Mouse (Mus musculus) heart, postnatal 0 days (tissue): ENCODE results near the gene Phgr1.

Source experiments
- CTCF ChIP-seq: IDR thresholded peaks from 2 replicates; pipeline ENCODE4 v1.5.1; 2016; ENCODE audit warnings: antibody characterized with exemption, control low read depth, low read depth
- EP300 ChIP-seq: IDR thresholded peaks from 2 replicates; pipeline ENCODE4 v1.6.1; 2016; ENCODE audit warnings: antibody characterized with exemption, low read depth

DNA sequence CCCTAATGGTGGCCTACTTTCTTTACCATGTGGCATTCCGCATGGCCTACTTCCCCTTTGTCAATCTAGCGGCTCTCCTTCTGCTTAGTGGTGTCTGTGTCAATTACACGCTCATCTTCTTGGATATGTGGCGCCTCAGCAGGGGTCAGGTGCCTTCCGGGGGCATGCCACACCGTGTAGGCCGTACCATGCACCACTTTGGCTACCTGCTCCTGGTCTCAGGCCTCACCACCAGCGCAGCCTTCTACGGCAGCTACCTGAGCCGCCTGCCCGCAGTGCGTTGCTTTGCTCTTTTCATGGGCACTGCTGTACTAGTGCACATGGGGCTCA is 17.6 kb downstream of the Phgr1 start:
- TF ChIP-seq CTCF (no peak), EP300 (no peak)
